Mouse (Mus musculus): ENCODE measurements around the gene Clcc1. TPM values are rescaled to one million over a fixed set of nuclear protein-coding genes. Genes with fewer than 3 reads are reported as not detected.
A peak's percentile ranks its signal among the peaks of the same experiment; 100 is the strongest.

Clcc1 gene
- polyA plus RNA-seq, 1 experiment, result 47.5 TPM

DNA sequence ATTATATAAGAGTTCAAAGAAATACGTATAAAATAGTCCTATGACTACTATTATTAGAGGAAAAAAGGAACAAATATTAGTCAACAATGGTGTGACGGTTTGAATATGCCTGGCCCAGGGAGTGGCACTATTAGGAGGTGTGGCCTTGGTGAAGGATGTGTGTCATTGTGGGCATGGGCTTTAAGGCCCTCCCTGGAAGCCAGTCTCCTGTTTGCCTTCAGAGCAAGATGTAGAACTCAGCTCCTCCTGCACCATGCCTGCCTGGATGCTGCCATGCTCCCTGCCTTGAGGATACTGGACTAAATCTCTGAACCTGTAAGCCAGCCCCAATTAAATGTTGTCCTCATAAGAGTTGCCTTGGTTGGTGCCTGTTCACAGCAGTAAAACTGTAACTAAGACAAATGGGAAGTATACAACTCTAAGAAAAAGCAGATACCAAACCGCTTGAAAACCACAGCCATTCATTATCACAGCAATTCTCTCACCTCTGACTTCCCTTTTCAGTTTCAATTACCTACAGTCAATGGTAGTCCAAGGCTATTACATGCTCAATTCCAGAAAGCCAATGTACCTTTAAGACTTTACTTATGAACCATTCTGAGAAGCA lies 64.3 kb downstream of the Clcc1 start:
- no peaks in the 10 kb centered on the region for H3K36me3 ChIP-seq (ENCODE audit: control insufficient read depth, insufficient read depth, low read length)
- no peak for DNase-seq
- H3K27ac ChIP-seq (ENCODE audit: control insufficient read depth, insufficient read depth, low read length), result no peak overlapping the region
- no peaks in the 10 kb centered on the region for H3K27me3 ChIP-seq (ENCODE audit: control insufficient read depth, insufficient read depth, low read length)
- WGBS, result 51% methylated on average over 3 of the region's 3 CpGs
- no peak overlapping the region for H3K4me3 ChIP-seq (ENCODE audit: control insufficient read depth, insufficient read depth, low read length)
- TF ChIP-seq POLR2A (IDR thresholded peaks at IDR 0.05; ENCODE audit: control insufficient read depth, extremely low read depth, insufficient read depth, low read length, poor library complexity) (no peak), CTCF (IDR thresholded peaks at IDR 0.05; ENCODE audit: borderline replicate concordance, control insufficient read depth, extremely low read depth, insufficient read depth, low read length, poor library complexity) (no peak)
- peaks cover 16% of the 10 kb centered on the region for H3K4me1 ChIP-seq (replicated peaks; ENCODE audit: control insufficient read depth, insufficient read depth, low read length)

DNA sequence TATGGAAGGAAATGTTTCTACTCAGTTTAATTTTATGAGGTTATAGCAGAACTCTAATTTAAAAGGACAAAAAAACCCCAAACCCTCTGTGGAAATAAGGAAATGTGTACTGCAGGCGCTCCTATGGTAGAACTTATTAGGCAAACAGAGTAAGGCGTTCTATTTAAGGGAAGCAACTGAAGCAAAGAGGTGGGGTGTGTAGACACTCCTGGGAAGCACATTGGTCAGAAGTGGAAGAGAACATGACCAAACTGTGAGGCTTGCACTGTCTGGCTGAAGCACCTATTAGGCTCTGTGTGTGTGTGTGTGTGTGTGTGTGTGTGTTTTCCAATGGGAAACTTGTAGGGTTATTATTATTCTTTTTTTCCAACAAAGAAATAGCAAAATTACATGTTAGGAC lies 65.6 kb downstream of the Clcc1 start:
- Histone ChIP-seq H3K27ac (ENCODE audit: control insufficient read depth, insufficient read depth, low read length) (no peak overlapping the region), H3K27me3 (ENCODE audit: control insufficient read depth, insufficient read depth, low read length) (no peaks in the 10 kb centered on the region), H3K4me1 (replicated peaks; ENCODE audit: control insufficient read depth, insufficient read depth, low read length) (peaks cover 12% of the 10 kb centered on the region), H3K4me3 (ENCODE audit: control insufficient read depth, insufficient read depth, low read length) (no peak overlapping the region), H3K36me3 (ENCODE audit: control insufficient read depth, insufficient read depth, low read length) (no peaks in the 10 kb centered on the region)
- TF ChIP-seq POLR2A (IDR thresholded peaks at IDR 0.05; ENCODE audit: control insufficient read depth, extremely low read depth, insufficient read depth, low read length, poor library complexity) (no peak), CTCF (IDR thresholded peaks at IDR 0.05; ENCODE audit: borderline replicate concordance, control insufficient read depth, extremely low read depth, insufficient read depth, low read length, poor library complexity) (no peak)
- no peak for DNase-seq
- WGBS, result 85% methylated on average over 2 of the region's 2 CpGs

DNA sequence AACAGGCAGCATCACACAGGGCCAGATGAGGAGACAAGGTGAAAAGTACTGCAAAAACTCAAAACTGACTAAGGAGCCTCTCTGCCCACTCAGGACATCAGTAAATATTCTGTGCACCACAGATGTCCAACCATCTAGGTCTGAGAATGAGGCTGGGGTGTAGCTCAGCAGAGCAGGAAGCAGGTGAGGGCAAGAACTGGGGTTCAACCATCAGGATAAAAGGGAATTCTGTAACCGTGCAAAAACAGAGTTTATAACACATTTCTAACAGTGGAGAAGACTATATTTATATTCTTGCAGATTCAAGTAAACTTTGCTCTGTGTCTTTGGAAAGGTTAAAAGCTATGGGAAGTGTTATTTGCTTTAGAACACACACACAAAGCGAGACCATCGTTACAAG lies 66.0 kb downstream of the Clcc1 start:
- TF ChIP-seq POLR2A (IDR thresholded peaks at IDR 0.05; ENCODE audit: control insufficient read depth, extremely low read depth, insufficient read depth, low read length, poor library complexity), result no peak
- 12% methylated on average over 3 of the region's 3 CpGs for WGBS
- no peak for DNase-seq
- Histone ChIP-seq H3K36me3 (ENCODE audit: control insufficient read depth, insufficient read depth, low read length) (no peaks in the 10 kb centered on the region), H3K4me1 (replicated peaks; ENCODE audit: control insufficient read depth, insufficient read depth, low read length) (peaks cover 12% of the 10 kb centered on the region), H3K27ac (ENCODE audit: control insufficient read depth, insufficient read depth, low read length) (no peak overlapping the region), H3K4me3 (ENCODE audit: control insufficient read depth, insufficient read depth, low read length) (no peak overlapping the region), H3K27me3 (ENCODE audit: control insufficient read depth, insufficient read depth, low read length) (no peaks in the 10 kb centered on the region)

DNA sequence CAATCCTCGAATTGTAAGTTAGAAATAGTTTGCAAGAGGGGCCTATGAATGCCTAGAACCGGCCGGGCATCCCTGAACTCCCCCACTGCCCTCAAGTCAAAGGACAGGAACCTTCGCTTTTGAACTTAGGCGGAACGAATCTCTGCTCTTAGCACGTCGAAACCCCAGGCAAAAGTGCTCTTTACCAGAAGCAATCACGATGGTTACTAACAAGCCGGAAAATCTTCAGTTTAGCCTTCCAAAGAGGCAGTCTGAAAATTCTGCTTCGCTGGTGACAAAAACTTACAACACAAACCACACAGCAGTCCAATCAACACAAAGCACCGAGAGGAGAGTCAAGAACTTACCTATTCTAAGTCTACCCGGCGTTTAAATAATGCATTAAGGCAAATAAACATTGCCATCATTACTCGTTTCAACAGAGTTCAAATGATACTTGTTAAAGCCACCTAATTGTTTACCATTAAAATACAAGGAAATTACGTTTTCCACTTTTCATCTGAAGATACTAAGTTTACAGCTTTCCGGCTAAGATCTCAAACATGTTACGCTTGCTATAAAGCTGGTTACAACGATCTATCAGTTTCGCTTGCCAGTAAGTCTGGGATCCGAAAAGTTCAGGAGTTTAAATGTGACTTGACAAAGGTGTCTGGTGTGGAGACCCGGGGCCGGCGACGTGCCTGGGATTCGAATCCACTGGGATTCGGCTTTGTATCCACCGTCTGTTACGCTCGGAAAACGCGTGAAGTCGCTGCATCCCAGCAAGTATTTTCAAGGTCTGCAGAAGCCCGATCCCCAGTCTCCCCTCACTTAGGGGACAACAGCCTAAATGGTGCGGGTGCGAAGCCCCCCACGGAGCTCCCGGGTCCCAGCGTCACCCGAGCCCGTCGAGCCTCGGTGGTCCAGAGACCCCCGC lies 67.6 kb downstream of the Clcc1 start:
- no peak for TF ChIP-seq CTCF (IDR thresholded peaks at IDR 0.05; ENCODE audit: borderline replicate concordance, control insufficient read depth, extremely low read depth, insufficient read depth, low read length, poor library complexity)
- TF ChIP-seq POLR2A (IDR thresholded peaks at IDR 0.05; ENCODE audit: control insufficient read depth, extremely low read depth, insufficient read depth, low read length, poor library complexity), result no peak
- H3K4me3 ChIP-seq (ENCODE audit: control insufficient read depth, insufficient read depth, low read length), result peak overlapping the region; percentile 89
- peak; percentile 16 for DNase-seq
- 4% methylated on average over 44 of the region's 44 CpGs for WGBS
- H3K27me3 ChIP-seq (ENCODE audit: control insufficient read depth, insufficient read depth, low read length), result no peaks in the 10 kb centered on the region
- H3K36me3 ChIP-seq (ENCODE audit: control insufficient read depth, insufficient read depth, low read length), result no peaks in the 10 kb centered on the region
- H3K4me1 ChIP-seq (replicated peaks; ENCODE audit: control insufficient read depth, insufficient read depth, low read length), result peaks cover 12% of the 10 kb centered on the region
- H3K27ac ChIP-seq (ENCODE audit: control insufficient read depth, insufficient read depth, low read length), result no peak overlapping the region

DNA sequence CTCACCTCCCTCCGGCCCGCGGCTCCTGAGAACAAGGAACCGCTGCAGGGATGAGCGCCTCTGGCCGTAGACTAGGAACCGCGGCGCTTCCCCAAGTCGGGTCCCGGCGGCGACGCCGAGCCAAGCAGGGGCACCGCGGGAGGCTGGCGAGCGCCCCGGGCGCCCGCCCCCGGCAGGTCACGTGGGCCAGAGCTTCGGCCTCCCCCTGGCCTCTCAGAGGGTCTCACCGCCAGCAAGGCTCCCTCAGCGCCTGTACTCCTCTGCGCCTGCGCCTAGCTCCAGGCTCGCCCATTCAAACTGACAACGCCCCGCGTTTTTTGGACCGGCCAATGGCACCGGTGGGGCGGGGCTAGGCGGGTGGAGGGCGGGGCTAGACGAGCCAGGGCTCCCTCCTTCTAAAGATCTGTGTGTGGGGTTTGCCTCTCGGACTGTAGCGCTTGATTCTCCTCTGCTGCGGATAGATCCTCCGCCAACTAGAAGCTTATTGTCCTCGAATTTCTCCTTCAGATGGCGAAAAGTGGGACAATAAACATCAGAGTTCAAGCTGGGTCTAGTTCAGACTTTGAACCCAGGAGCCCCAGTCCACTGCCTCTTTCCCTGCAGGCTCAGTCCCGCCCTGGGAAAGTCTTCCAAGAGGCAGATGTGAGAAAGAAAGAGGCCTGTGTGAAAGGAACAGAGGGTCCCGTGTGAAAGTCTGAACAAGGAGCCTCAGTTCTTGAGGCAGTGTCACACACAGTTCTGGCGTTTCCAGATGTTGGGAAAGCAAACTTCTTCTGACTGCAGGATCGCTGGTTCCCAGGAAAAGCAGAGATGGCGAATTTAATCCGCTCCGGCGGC lies 68.5 kb downstream of the Clcc1 start, which contains the start of gene Gpsm2:
Gene Gpsm2, minus strand, starts transcription at position 274 of the 837 bp plus-strand sequence.
- TF ChIP-seq POLR2A (IDR thresholded peaks at IDR 0.05; ENCODE audit: control insufficient read depth, extremely low read depth, insufficient read depth, low read length, poor library complexity) (peak; percentile 64; the same call in 1 of the 2 replicates), CTCF (IDR thresholded peaks at IDR 0.05; ENCODE audit: borderline replicate concordance, control insufficient read depth, extremely low read depth, insufficient read depth, low read length, poor library complexity) (peak; percentile 67; the same call in 1 of the 2 replicates)

DNA sequence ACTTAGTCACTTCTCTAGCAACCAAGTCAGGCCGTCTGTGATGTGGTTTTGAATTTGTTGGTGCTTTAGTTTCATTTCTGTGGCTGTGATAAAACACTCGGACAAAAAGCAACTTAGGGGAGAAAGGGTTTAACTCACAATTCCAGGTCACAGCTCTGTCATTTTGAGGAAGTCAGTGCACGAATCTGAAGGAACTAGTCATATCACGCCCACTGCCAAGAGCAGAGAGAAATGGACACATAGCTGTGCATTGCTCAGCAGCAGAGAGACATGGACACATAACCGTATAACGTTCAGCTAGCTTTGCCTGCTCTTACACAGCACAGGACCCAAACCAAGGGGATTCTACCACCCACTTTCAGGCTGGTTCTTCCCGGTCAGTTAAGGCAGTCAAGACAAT lies 72.7 kb downstream of the Clcc1 start:
- DNase-seq, result no peak
- Histone ChIP-seq H3K27ac (ENCODE audit: control insufficient read depth, insufficient read depth, low read length) (no peak overlapping the region), H3K27me3 (ENCODE audit: control insufficient read depth, insufficient read depth, low read length) (no peaks in the 10 kb centered on the region), H3K4me3 (ENCODE audit: control insufficient read depth, insufficient read depth, low read length) (no peak overlapping the region), H3K36me3 (ENCODE audit: control insufficient read depth, insufficient read depth, low read length) (no peaks in the 10 kb centered on the region), H3K4me1 (replicated peaks; ENCODE audit: control insufficient read depth, insufficient read depth, low read length) (peaks cover 6% of the 10 kb centered on the region; the same call in 1 of the 2 replicates)
- WGBS, result 68% methylated on average over 7 of the region's 7 CpGs
- no peak for TF ChIP-seq POLR2A (IDR thresholded peaks at IDR 0.05; ENCODE audit: control insufficient read depth, extremely low read depth, insufficient read depth, low read length, poor library complexity)
- no peak for TF ChIP-seq CTCF (IDR thresholded peaks at IDR 0.05; ENCODE audit: borderline replicate concordance, control insufficient read depth, extremely low read depth, insufficient read depth, low read length, poor library complexity)

More for the DNA sequence above, 68.5 kb downstream of the Clcc1 start, which contains the start of gene Gpsm2:
- no peaks in the 10 kb centered on the region for H3K36me3 ChIP-seq (ENCODE audit: control insufficient read depth, insufficient read depth, low read length)
- peak within 1 kb of the TSS; percentile 89 for H3K4me3 ChIP-seq (ENCODE audit: control insufficient read depth, insufficient read depth, low read length)
- 8% methylated on average over 53 of the region's 53 CpGs for WGBS
- H3K27me3 ChIP-seq (ENCODE audit: control insufficient read depth, insufficient read depth, low read length), result no peaks in the 10 kb centered on the region
- no peak within 1 kb of the TSS for H3K27ac ChIP-seq (ENCODE audit: control insufficient read depth, insufficient read depth, low read length)
- H3K4me1 ChIP-seq (replicated peaks; ENCODE audit: control insufficient read depth, insufficient read depth, low read length), result peaks cover 12% of the 10 kb centered on the region
- peak; percentile 98 for DNase-seq
